Mouse (Mus musculus) G1E (cell line): Measurements from ENCODE around the gene Pdzd2.

ENCODE experiments used
- CTCF ChIP-seq: IDR thresholded peaks from 2 replicates; pipeline ENCODE4 v1.5.1; 2012; ENCODE audit warnings: low read depth, low read length, inconsistent platforms, mixed read lengths
- GATA2 ChIP-seq: IDR thresholded peaks from 2 replicates; pipeline ENCODE4 v1.6.1; 2012; ENCODE audit warnings: low read depth, low read length, inconsistent platforms, borderline replicate concordance
- POLR2AphosphoS5 ChIP-seq: IDR thresholded peaks from 2 replicates; pipeline ENCODE4 v1.6.1; 2012; ENCODE audit warnings: low read depth, low read length, inconsistent platforms; ENCODE audit not compliant: insufficient replicate concordance
- TAL1 ChIP-seq: conservative IDR thresholded peaks from 2 replicates; pipeline ENCODE4 v1.6.1; 2012; ENCODE audit warnings: low read depth, low read length, inconsistent platforms, mixed read lengths

DNA sequence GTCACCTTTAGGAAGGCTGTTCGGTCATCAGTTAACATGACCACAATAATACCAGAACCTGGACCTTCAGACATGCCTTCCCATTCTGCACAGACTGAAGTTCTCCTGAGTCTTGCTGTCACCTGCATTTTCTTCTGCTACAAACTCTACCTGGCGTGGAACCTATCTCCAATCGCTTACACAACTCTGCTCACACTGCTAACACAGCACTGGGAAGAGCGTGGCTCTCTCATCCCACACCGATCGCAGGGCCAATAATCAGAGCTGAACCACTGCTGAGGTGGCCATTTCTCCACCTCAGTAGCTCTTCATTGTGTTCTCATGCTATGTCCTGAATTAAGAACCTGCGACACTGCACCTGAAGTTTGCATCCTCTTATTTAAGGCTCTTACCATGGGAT is 111.3 kb downstream of the Pdzd2 start:
- TF ChIP-seq POLR2AphosphoS5 (no peak), TAL1 (no peak), CTCF (no peak), GATA2 (no peak)
